Mouse (Mus musculus): Measurements from ENCODE around the gene Cers1.

The Cers1 gene

GRCm38 (mm10) chr8:70316511-70317504, 1.2 kb downstream of the Cers1 start:
- peak; percentile 95 for DNase-seq (ENCODE audit: low read depth, low spot score)

GRCm38 (mm10) chr8:70317872-70318271, 2.3 kb downstream of the Cers1 start:
- DNase-seq (ENCODE audit: low read depth, low spot score): no peak

GRCm38 (mm10) chr8:70323716-70324115, 8.1 kb downstream of the Cers1 start:
- no peak for DNase-seq (ENCODE audit: low read depth, low spot score)

- no peak for DNase-seq (ENCODE audit: low read depth, low spot score)
Measured at GRCm38 (mm10) chr8:70327512-70327911, 11.9 kb downstream of the Cers1 start.

- DNase-seq (ENCODE audit: low read depth, low spot score): peak; percentile 86
Measured at GRCm38 (mm10) chr8:70329124-70329834, 13.7 kb downstream of the Cers1 start, which contains the start of gene Gdf1. Gene Gdf1, plus strand, starts transcription at chr8:70329817.

- peak; percentile 30 for DNase-seq (ENCODE audit: low read depth, low spot score)
Measured at GRCm38 (mm10) chr8:70329835-70330740, 14.5 kb downstream of the Cers1 start.

- peak; percentile 88 for DNase-seq (ENCODE audit: low read depth, low spot score)
Measured at GRCm38 (mm10) chr8:70330741-70331364, 15.3 kb downstream of the Cers1 start.

GRCm38 (mm10) chr8:70331526-70331925, 16.0 kb downstream of the Cers1 start:
- DNase-seq (ENCODE audit: low read depth, low spot score): no peak

GRCm38 (mm10) chr8:70332070-70332877, 16.7 kb downstream of the Cers1 start:
- DNase-seq (ENCODE audit: low read depth, low spot score): peak; percentile 73

- no peak for DNase-seq (ENCODE audit: low read depth, low spot score)
Measured at GRCm38 (mm10) chr8:70332878-70333202, 17.3 kb downstream of the Cers1 start.

- no peak for DNase-seq (ENCODE audit: low read depth, low spot score)
Measured at GRCm38 (mm10) chr8:70338931-70339330, 23.4 kb downstream of the Cers1 start.

GRCm38 (mm10) chr8:70340659-70341058, 25.1 kb downstream of the Cers1 start:
- no peak for DNase-seq (ENCODE audit: low read depth, low spot score)

- no peak for DNase-seq (ENCODE audit: low read depth, low spot score)
Measured at GRCm38 (mm10) chr8:70342007-70342406, 26.4 kb downstream of the Cers1 start.

- DNase-seq (ENCODE audit: low read depth, low spot score): no peak
Measured at GRCm38 (mm10) chr8:70343076-70343475, 27.5 kb downstream of the Cers1 start.

GRCm38 (mm10) chr8:70343696-70344095, 28.1 kb downstream of the Cers1 start:
- DNase-seq (ENCODE audit: low read depth, low spot score): peak; percentile 75

GRCm38 (mm10) chr8:70344279-70344678, 28.7 kb downstream of the Cers1 start:
- no peak for DNase-seq (ENCODE audit: low read depth, low spot score)

GRCm38 (mm10) chr8:70347443-70347842, 31.9 kb downstream of the Cers1 start:
- no peak for DNase-seq (ENCODE audit: low read depth, low spot score)

GRCm38 (mm10) chr8:70347860-70348420, 32.4 kb downstream of the Cers1 start:
- DNase-seq (ENCODE audit: low read depth, low spot score): no peak

GRCm38 (mm10) chr8:70351035-70351999, 35.7 kb downstream of the Cers1 start:
- no peak for DNase-seq (ENCODE audit: low read depth, low spot score)
